Mouse (Mus musculus) midbrain, embryonic 15.5 days (tissue): ENCODE measurements around the gene Ciz1. TPM values are rescaled to one million over a fixed set of nuclear protein-coding genes. Genes with fewer than 3 reads are reported as not detected.

Experiments used
- ATAC-seq: fragments of 200-750 bp; cut with Nextera tagmentation; replicated peaks from 2 replicates; pipeline ENCODE4 v1.8.0; 2017; ENCODE audit warnings: moderate TSS enrichment
- H3K27ac ChIP-seq: fragments of 300-500 bp; sonication (generic); 2 replicates; pipeline ENCODE4 v1.5.1; 2015; ENCODE audit warnings: mild to moderate bottlenecking, inconsistent platforms
- H3K27me3 ChIP-seq: fragments of 300-500 bp; sonication (generic); replicated peaks from 2 replicates; pipeline ENCODE4 v1.6.1; 2015; ENCODE audit warnings: inconsistent platforms
- H3K36me3 ChIP-seq: fragments of 300-500 bp; sonication (generic); replicated peaks from 2 replicates; pipeline ENCODE4 v1.6.1; 2015; ENCODE audit warnings: inconsistent platforms
- H3K4me1 ChIP-seq: fragments of 300-500 bp; sonication (generic); 2 replicates; pipeline ENCODE4 v1.6.1; 2015; ENCODE audit warnings: inconsistent platforms
- H3K4me2 ChIP-seq: fragments of 300-500 bp; sonication (generic); 2 replicates; pipeline ENCODE4 v1.6.1; 2015; ENCODE audit warnings: inconsistent platforms, mild to moderate bottlenecking, moderate library complexity
- H3K4me3 ChIP-seq: fragments of 300-500 bp; sonication (generic); 2 replicates; pipeline ENCODE4 v1.5.1; 2015; ENCODE audit warnings: mild to moderate bottlenecking, inconsistent platforms
- H3K9ac ChIP-seq: fragments of 300-500 bp; sonication (generic); 2 replicates; pipeline ENCODE4 v1.6.1; 2015; ENCODE audit warnings: mild to moderate bottlenecking, inconsistent platforms
- H3K9me3 ChIP-seq: fragments of 300-500 bp; sonication (generic); 2 replicates; pipeline ENCODE4 v1.6.1; 2016; ENCODE audit warnings: inconsistent platforms
- WGBS: fragments of 180-500 bp; shearing (Covaris S2); methylation state at CpG from one replicate; pipeline ENCODE4 v1.1.7; 2015; ENCODE audit warnings: mixed read lengths; 5-methylcytosine and 5-hydroxymethylcytosine counted together
- polyA plus RNA-seq: library from polyadenylated mRNA; unstranded; fragments of >200 nt; fragmentation: Nextera tagmentation; extraction: Ambion mirVana; gene quantifications from 2 replicates; pipeline ENCODE4 v1.2.1, GENCODE M21; 2015

Ciz1 gene
- polyA plus RNA-seq, 1 experiment from 2014 or later: 64.4 TPM

DNA sequence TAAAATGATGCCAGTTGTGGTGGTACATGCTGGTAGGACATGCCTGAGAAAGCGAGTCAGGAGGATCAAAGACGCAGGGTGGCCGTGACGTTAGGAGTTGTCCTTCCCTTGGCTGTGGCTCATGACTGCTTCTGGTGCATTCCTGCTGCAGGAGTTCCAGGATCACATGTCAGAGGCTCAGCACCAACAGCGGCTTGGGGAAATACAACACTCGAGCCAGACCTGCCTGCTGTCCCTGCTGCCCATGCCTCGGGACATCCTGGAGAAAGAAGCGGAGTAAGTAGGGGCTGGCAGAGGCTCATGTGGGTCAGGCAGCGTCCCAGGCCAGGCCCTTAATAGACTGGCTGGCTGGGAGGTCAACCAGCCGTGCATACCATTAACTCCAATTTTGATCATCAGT lies 22.1 kb downstream of the Ciz1 start:
- H3K9me3 ChIP-seq: no peaks in the 10 kb centered on the region
- H3K27ac ChIP-seq: no peak overlapping the region
- H3K4me1 ChIP-seq: no peaks in the 10 kb centered on the region
- H3K9ac ChIP-seq: no peak overlapping the region
- H3K36me3 ChIP-seq: peaks cover 74% of the 10 kb centered on the region; the same call in 1 of the 2 replicates
- ATAC-seq: no peak
- no peak overlapping the region for H3K4me3 ChIP-seq
- 90% methylated on average over 10 of the region's 10 CpGs for WGBS
- no peak overlapping the region for H3K4me2 ChIP-seq
- no peaks in the 10 kb centered on the region for H3K27me3 ChIP-seq

- 91% methylated on average over 13 of the region's 13 CpGs for WGBS
- H3K4me1 ChIP-seq: no peaks in the 10 kb centered on the region; the same call in 1 of the 2 replicates
- H3K9me3 ChIP-seq: no peaks in the 10 kb centered on the region
- no peak overlapping the region for H3K9ac ChIP-seq
- ATAC-seq: no peak
- no peak overlapping the region for H3K27ac ChIP-seq
- H3K27me3 ChIP-seq: no peaks in the 10 kb centered on the region
- no peak overlapping the region for H3K4me2 ChIP-seq
- H3K4me3 ChIP-seq: no peak overlapping the region
- peaks cover 69% of the 10 kb centered on the region; the same call in 1 of the 2 replicates for H3K36me3 ChIP-seq
Measured at GRCm38 (mm10) chr2:32375317-32375940, 23.3 kb downstream of the Ciz1 start.

DNA sequence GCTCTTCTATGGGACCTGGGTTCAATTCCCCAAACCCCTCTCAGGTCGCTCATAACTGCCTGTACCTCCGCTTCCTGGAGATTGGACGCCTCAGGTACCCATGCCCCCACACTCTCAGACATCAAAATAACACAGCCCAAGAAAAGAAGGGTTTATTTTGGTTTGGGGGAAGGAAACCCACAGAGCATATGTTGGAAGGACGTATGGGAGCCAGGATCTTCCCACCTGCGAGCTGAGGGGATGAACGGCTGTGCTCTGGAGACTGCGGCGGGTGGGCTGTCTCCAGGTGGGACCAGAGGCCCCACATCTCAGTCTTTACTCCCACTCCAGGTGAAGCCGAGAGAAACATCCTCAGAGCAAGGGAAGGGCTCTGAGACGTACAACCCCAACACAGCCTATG lies 24.8 kb downstream of the Ciz1 start:
- no peak overlapping the region for H3K4me2 ChIP-seq
- ATAC-seq: no peak
- H3K36me3 ChIP-seq: peaks cover 55% of the 10 kb centered on the region; the same call in 1 of the 2 replicates
- no peaks in the 10 kb centered on the region for H3K9me3 ChIP-seq
- H3K4me3 ChIP-seq: no peak overlapping the region
- no peaks in the 10 kb centered on the region for H3K27me3 ChIP-seq
- 95% methylated on average over 10 of the region's 10 CpGs for WGBS
- no peak overlapping the region for H3K27ac ChIP-seq
- H3K9ac ChIP-seq: no peak overlapping the region
- peaks cover 11% of the 10 kb centered on the region for H3K4me1 ChIP-seq

DNA sequence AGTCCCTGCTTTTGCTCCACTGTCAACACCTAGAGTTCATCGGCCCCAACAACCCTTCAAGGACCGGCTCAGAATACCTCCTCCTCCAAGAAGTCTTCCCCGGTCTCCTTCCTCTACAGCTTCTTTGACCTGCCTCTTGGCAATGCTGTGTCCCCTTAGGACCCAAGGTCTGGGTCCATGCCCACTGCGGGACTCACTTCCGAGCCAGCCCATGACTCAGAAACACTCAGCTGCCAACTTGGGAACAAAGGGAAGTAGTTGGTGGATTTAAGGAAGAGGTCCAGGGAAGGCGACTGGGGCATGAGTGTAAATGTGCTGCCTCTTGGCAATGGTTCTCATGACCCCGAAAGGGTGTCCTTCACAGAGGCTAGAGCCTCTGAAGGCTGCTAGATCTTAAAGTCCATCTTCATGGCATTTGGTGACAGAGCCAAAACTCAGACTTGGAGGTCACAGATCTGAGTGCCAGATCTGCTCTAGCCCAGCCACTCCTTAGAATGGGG lies 27.9 kb downstream of the Ciz1 start:
- H3K9ac ChIP-seq: no peak overlapping the region
- H3K4me3 ChIP-seq: no peak overlapping the region
- H3K4me2 ChIP-seq: no peak overlapping the region
- no peak overlapping the region for H3K27ac ChIP-seq
- H3K9me3 ChIP-seq: no peaks in the 10 kb centered on the region
- WGBS: 91% methylated on average over 7 of the region's 7 CpGs
- H3K4me1 ChIP-seq: peaks cover 13% of the 10 kb centered on the region
- ATAC-seq: no peak
- H3K27me3 ChIP-seq: 0 out of 2 replicates have a peak, but pooled peaks cover 2% of the 10 kb centered on the region
- H3K36me3 ChIP-seq: peaks cover 41% of the 10 kb centered on the region; the same call in 1 of the 2 replicates

DNA sequence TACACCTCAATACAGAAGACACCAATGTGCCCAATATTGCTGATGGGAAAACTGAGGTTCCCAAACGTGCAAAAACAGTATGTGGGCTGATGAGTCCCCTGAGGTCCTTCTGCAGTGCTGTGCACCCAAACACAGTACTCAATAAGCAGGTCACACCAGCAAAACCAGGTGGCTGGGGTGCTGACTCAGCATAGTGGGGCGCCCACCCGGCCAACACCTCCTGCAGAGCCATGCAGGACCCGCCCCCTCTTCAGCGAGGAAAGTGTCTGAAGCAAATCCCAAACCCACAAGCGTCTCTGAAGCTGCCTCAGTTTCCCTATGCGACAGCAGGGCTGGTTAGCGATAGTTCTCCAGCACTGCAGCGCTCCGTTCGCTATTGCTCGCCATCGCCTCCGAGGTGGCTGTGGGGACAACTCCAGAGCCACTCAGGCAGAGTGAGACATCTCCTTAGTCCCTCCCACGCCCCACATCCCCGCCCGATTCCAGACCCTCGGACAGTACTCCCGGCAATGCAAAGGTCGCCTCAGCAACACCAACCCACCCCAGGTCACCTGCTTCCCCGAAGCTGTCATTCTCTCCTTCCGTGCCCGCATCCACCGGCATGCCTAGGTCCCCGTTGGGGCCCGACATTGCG lies 29.1 kb downstream of the Ciz1 start:
- Histone ChIP-seq H3K4me2 (peak overlapping the region; percentile 82), H3K27me3 (0 out of 2 replicates have a peak, but pooled peaks cover 2% of the 10 kb centered on the region), H3K4me3 (peak overlapping the region; percentile 63), H3K36me3 (peaks cover 31% of the 10 kb centered on the region; the same call in 1 of the 2 replicates), H3K27ac (peak overlapping the region; percentile 54; the same call in 1 of the 2 replicates), H3K9ac (peak overlapping the region; percentile 67), H3K4me1 (peaks cover 13% of the 10 kb centered on the region), H3K9me3 (no peaks in the 10 kb centered on the region)
- WGBS: under 1% methylated on average over 27 of the region's 27 CpGs
- peak; percentile 66 for ATAC-seq

DNA sequence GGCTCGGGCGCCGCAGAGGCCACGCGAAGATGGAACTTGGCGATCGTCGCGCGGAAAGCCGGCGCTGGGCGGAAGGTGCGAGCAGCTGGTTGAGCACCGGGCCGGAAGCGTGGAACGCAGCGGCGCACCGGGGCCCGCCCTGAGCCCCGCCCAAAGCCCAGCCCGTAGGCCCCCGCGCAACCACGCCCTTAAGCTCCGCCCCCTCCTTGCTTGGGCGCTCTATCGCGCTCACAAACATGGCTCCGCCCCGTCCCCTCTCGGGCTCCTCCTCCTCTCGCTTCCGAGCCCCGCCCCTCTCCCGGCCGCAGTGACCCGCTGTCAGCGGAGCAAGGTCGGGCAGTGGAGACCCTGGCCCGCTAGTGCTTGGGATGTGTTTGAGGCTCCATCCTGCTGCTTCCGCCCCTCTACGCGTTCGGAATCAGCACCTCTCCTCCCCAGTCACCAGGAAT lies 29.7 kb downstream of the Ciz1 start, which contains the start of gene 1110008P14Rik:
Gene 1110008P14Rik (minus strand): TSS at position 164 of the 449 bp plus-strand sequence.
- peak within 1 kb of the TSS; percentile 67 for H3K9ac ChIP-seq
- peaks cover 25% of the 10 kb centered on the region; the same call in 1 of the 2 replicates for H3K36me3 ChIP-seq
- peak; percentile 88 for ATAC-seq
- H3K4me1 ChIP-seq: peaks cover 13% of the 10 kb centered on the region
- 0 out of 2 replicates have a peak, but pooled peaks cover 2% of the 10 kb centered on the region for H3K27me3 ChIP-seq
- H3K4me3 ChIP-seq: peak within 1 kb of the TSS; percentile 63
- WGBS: under 1% methylated on average over 42 of the region's 47 CpGs
- H3K27ac ChIP-seq: peak within 1 kb of the TSS; percentile 54
- H3K4me2 ChIP-seq: peak within 1 kb of the TSS; percentile 82
- no peaks in the 10 kb centered on the region for H3K9me3 ChIP-seq

DNA sequence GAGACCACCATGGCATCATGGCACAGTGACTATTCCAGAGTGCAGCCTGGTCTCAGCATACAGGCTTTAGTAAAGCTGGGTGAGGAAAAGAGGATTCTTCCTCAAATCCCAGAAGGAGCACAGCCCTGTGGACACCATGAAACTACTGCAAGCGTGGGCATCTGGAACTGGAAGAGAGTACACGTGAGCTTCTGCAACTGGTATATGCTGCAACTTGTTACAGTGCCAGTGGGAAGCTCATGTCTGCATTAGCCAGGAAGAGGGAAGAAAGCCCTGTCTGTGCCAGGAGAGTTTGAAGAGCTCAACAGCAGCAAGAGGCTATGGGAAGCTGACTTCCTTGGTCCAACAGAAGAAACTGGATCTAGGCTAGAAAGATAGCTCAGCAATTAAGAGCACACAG lies 30.6 kb downstream of the Ciz1 start:
- H3K27ac ChIP-seq: no peak overlapping the region
- no peak overlapping the region for H3K9ac ChIP-seq
- H3K4me1 ChIP-seq: peaks cover 13% of the 10 kb centered on the region
- no peak for ATAC-seq
- 0 out of 2 replicates have a peak, but pooled peaks cover 2% of the 10 kb centered on the region for H3K27me3 ChIP-seq
- WGBS: 84% methylated on average over 2 of the region's 2 CpGs
- H3K4me3 ChIP-seq: no peak overlapping the region
- H3K9me3 ChIP-seq: no peaks in the 10 kb centered on the region
- peaks cover 17% of the 10 kb centered on the region; the same call in 1 of the 2 replicates for H3K36me3 ChIP-seq
- no peak overlapping the region; the same call in 1 of the 2 replicates for H3K4me2 ChIP-seq

DNA sequence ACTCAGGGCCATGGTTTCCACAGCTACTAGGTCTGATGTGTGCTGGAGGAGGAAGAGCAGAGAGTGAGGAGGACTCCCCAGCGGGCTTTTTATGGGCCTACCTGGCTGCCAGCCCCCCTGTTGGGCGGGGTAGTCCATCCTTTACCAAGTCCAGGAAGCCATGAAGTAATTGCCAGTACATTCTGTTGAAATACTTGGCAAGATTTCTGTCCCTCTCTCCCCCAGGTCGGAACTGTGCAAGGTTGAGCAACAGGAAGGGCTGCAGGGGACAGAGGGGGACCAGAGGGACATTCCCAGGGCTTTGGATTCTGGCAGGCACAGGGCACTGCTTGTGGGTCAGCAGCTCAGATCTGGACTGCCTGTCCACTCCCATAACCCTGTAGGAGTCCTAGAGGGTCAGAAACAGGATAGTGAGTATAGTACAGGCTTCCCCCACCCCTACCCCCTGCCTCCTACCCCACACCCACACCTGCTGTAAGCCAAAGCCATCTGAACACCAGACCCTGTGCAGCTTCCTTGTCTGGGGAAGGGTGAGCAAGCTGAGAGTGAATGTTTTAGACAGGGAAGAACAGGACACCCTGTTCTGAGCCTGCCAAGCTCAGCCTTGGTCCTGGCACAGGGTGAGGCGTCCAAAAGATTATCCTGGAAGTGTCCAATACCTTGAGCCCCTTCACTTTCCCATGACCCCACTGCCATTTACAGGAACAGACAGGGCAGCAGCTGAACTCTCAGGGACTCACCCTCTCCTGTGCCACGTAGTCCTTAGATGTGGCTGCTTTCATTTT lies 35.8 kb downstream of the Ciz1 start, which contains the start of gene Lcn2:
Gene Lcn2 (minus strand): TSS at position 547 of the 785 bp plus-strand sequence.
- Histone ChIP-seq H3K4me2 (no peak within 1 kb of the TSS), H3K27ac (no peak within 1 kb of the TSS), H3K4me3 (no peak within 1 kb of the TSS), H3K36me3 (no peaks in the 10 kb centered on the region), H3K9me3 (no peaks in the 10 kb centered on the region), H3K9ac (no peak within 1 kb of the TSS), H3K4me1 (no peaks in the 10 kb centered on the region), H3K27me3 (0 out of 2 replicates have a peak, but pooled peaks cover 2% of the 10 kb centered on the region)
- ATAC-seq: no peak
- 67% methylated on average over 5 of the region's 5 CpGs for WGBS

DNA sequence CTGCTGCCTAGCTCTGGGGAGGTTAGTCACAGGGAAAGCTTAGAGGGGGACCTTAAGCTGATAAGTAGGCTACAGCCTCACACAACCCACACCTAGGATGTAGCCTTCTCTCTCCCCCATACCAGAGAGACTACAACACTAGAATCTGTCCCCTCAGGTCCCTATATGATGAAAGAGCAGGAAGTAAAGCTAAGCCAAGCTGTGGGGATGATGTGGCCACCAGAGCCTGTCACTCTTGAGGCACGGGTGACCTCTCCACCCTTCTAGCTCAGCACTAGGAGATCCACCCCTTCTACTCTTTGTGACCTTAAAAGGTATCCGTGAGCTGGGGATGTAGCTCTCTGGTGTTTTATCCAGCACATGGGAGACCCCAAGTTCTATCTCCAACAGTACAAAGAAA lies 37.0 kb downstream of the Ciz1 start:
- H3K9ac ChIP-seq: no peak overlapping the region
- no peak for ATAC-seq
- no peak overlapping the region for H3K4me3 ChIP-seq
- 78% methylated on average over 2 of the region's 2 CpGs for WGBS
- H3K27me3 ChIP-seq: no peaks in the 10 kb centered on the region
- no peaks in the 10 kb centered on the region for H3K4me1 ChIP-seq
- H3K27ac ChIP-seq: no peak overlapping the region
- H3K4me2 ChIP-seq: no peak overlapping the region
- no peaks in the 10 kb centered on the region for H3K9me3 ChIP-seq
- H3K36me3 ChIP-seq: no peaks in the 10 kb centered on the region

DNA sequence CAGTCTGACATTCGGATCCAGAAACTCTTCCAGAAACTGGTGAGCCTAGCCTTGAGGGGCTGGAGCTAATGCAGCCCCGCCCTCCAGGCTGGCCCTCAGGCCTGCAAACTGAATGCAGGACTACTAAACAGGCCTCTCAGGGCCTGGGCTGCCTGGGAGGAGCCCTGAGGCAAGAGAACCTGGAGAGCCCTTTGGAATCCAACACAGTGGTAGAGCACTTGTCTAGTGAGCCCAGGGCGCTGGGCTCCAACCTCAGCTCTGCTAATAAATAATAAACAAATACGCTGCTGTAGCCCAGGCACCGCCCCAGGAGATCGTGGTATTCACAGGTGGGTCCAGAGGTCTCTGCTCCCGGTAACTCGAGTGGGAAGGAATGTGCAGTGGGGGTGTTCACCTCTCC lies 38.7 kb downstream of the Ciz1 start:
- Histone ChIP-seq H3K36me3 (no peaks in the 10 kb centered on the region), H3K27ac (no peak overlapping the region), H3K4me2 (no peak overlapping the region), H3K4me1 (peaks cover 6% of the 10 kb centered on the region), H3K9ac (no peak overlapping the region), H3K9me3 (no peaks in the 10 kb centered on the region), H3K27me3 (no peaks in the 10 kb centered on the region), H3K4me3 (no peak overlapping the region)
- WGBS: 76% methylated on average over 8 of the region's 8 CpGs
- no peak for ATAC-seq

- no peak overlapping the region for H3K4me2 ChIP-seq
- no peak for ATAC-seq
- no peak overlapping the region for H3K27ac ChIP-seq
- H3K9ac ChIP-seq: no peak overlapping the region
- no peaks in the 10 kb centered on the region for H3K9me3 ChIP-seq
- no peak overlapping the region for H3K4me3 ChIP-seq
- H3K4me1 ChIP-seq: peaks cover 10% of the 10 kb centered on the region
- no peaks in the 10 kb centered on the region for H3K27me3 ChIP-seq
- no peaks in the 10 kb centered on the region for H3K36me3 ChIP-seq
- 88% methylated on average over 5 of the region's 5 CpGs for whole genome bisulfite sequencing
Measured at GRCm38 (mm10) chr2:32392063-32392462, 39.9 kb downstream of the Ciz1 start.

GRCm38 (mm10) chr2:32394973-32395372 lies 42.8 kb downstream of the Ciz1 start:
- H3K4me2 ChIP-seq: peak overlapping the region; percentile 88
- 3% methylated on average over 8 of the region's 8 CpGs for WGBS
- H3K4me1 ChIP-seq: peaks cover 22% of the 10 kb centered on the region
- H3K9ac ChIP-seq: peak overlapping the region; percentile 73
- no peaks in the 10 kb centered on the region for H3K36me3 ChIP-seq
- no peaks in the 10 kb centered on the region for H3K9me3 ChIP-seq
- peak overlapping the region; percentile 69 for H3K4me3 ChIP-seq
- ATAC-seq: no peak
- H3K27me3 ChIP-seq: no peaks in the 10 kb centered on the region
- H3K27ac ChIP-seq: peak overlapping the region; percentile 95
